Mouse (Mus musculus) stomach, postnatal 0 days (tissue): ENCODE results near the gene Dirc2.

ENCODE experiments used
- CTCF ChIP-seq: IDR thresholded peaks from 2 replicates; pipeline ENCODE4 v1.5.1; 2016; ENCODE audit warnings: antibody characterized with exemption, low read depth, mild to moderate bottlenecking, moderate library complexity
- EP300 ChIP-seq: optimal IDR thresholded peaks from 2 replicates; pipeline ENCODE3; 2016; ENCODE audit warnings: antibody characterized with exemption

DNA sequence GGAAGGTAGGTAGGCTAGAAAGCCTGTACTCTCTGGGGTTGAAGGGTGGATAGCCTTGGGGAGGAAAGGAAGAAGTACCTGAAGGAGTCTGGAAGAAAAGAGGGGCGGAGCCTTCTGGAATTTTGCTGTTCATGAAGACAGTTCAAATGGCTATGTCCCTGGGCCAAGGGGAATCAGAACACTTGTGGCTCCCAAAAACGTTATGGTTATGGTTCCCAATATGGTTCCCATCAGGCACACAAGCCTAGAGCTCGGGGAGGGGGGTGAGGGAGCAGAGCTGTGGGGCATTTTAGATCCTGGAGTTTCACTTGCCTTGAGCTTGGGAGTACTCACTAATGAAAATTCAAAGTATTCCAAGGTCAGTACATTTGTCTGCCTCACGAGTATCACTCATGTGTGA lies 104.3 kb downstream of the Dirc2 start:
- no peak for TF ChIP-seq CTCF
- TF ChIP-seq EP300: no peak
